Mouse (Mus musculus) spleen, adult 2 months (tissue): ENCODE measurements at regions not wholly inside any gene's neighbourhood (a gene's known extent, or its start where the extent isn't known, plus 50 kb on each side); places are given as distances from the start of the nearest gene placed in this dataset.

Source experiments
- CTCF ChIP-seq: fragments of 200-500 bp; IDR thresholded peaks from 2 replicates; pipeline ENCODE4 v1.5.1; 2011; ENCODE audit warnings: mild to moderate bottlenecking, inconsistent platforms; ENCODE audit not compliant: insufficient read depth, insufficient read length, insufficient replicate concordance; ENCODE audit errors: extremely low read depth
- POLR2A ChIP-seq: fragments of 200-500 bp; IDR thresholded peaks from 2 replicates; pipeline ENCODE4 v1.6.1; 2011; ENCODE audit warnings: low read depth, low read length, inconsistent platforms

GRCm38 (mm10) chr13:106318980-106319379 is 617.8 kb downstream of the Ipo11 start:
- no peak for TF ChIP-seq CTCF
- TF ChIP-seq POLR2A = no peak
